Mouse (Mus musculus) retina, adult 2 months (tissue): Measurements from ENCODE around the gene B4galt5.

Experiments used
- DNase-seq: peaks from one replicate; pipeline ENCODE4 v3.0.0-alpha.2; 2012; ENCODE audit warnings: low read depth, low spot score

The B4galt5 gene

GRCm38 (mm10) chr2:167305382-167306272, 43.4 kb downstream of the B4galt5 start:
- no peak for DNase-seq

- DNase-seq, result no peak
These were observed 44.2 kb downstream of the B4galt5 start for GRCm38 (mm10) chr2:167304651-167305381.

GRCm38 (mm10) chr2:167303806-167304205, 45.2 kb downstream of the B4galt5 start:
- no peak for DNase-seq

- DNase-seq, result no peak
These were observed 45.8 kb downstream of the B4galt5 start for GRCm38 (mm10) chr2:167303196-167303595.

- DNase-seq, result no peak
These were observed 46.3 kb downstream of the B4galt5 start for GRCm38 (mm10) chr2:167302641-167303040.

GRCm38 (mm10) chr2:167302031-167302430, 47.0 kb downstream of the B4galt5 start:
- no peak for DNase-seq

GRCm38 (mm10) chr2:167301601-167302000, 47.4 kb downstream of the B4galt5 start:
- no peak for DNase-seq

GRCm38 (mm10) chr2:167300943-167301497, 48.0 kb downstream of the B4galt5 start:
- DNase-seq, result no peak

- DNase-seq, result no peak
These were observed 48.9 kb downstream of the B4galt5 start for GRCm38 (mm10) chr2:167299861-167300667.

- DNase-seq, result no peak
These were observed 50.0 kb downstream of the B4galt5 start for GRCm38 (mm10) chr2:167298729-167299705.

GRCm38 (mm10) chr2:167297985-167298384, 51.0 kb downstream of the B4galt5 start:
- DNase-seq, result no peak

- no peak for DNase-seq
These were observed 54.1 kb downstream of the B4galt5 start for GRCm38 (mm10) chr2:167294926-167295325.

GRCm38 (mm10) chr2:167294216-167294615, 54.8 kb downstream of the B4galt5 start:
- no peak for DNase-seq

GRCm38 (mm10) chr2:167293289-167294085, 55.5 kb downstream of the B4galt5 start:
- DNase-seq, result no peak

GRCm38 (mm10) chr2:167292854-167293253, 56.1 kb downstream of the B4galt5 start:
- DNase-seq, result no peak

- no peak for DNase-seq
These were observed 56.8 kb downstream of the B4galt5 start for GRCm38 (mm10) chr2:167292151-167292591.

- no peak for DNase-seq
These were observed 57.3 kb downstream of the B4galt5 start for GRCm38 (mm10) chr2:167291656-167292055.

GRCm38 (mm10) chr2:167281461-167281860, 67.5 kb downstream of the B4galt5 start:
- no peak for DNase-seq

- DNase-seq, result no peak
These were observed 68.0 kb downstream of the B4galt5 start for GRCm38 (mm10) chr2:167280986-167281310.
